20 mouse cellular contexts compared by ENCODE assay signal in genomic region chr2:93991336-93991735, GRCm38 (mm10). TPM values are rescaled to one million over a fixed set of nuclear protein-coding genes. Genes with fewer than 3 reads are reported as not detected.
A peak's percentile ranks its signal among the peaks of the same experiment; 100 is the strongest.
DNase-seq lines count a peak whose midpoint lies in the region; ATAC-seq and TF ChIP-seq lines count a peak whose summit lies in the region.
"Had no signal": no experiment of that assay in that cellular context is flagged by ENCODE, and none has a peak within 500 bp of the region (broad histone marks: within the 10 kb centered on the region; RNA-seq: fewer than 3 reads in every experiment).

No protein-coding gene starts in this region.

- H3K9me3 ChIP-seq in hindbrain, embryonic 14.5 days (ENCODE audit: control insufficient read depth, low read length), result no peaks in the 10 kb centered on the region
- no peaks in the 10 kb centered on the region for H3K9me3 ChIP-seq in hindbrain, embryonic 10.5 days
- no peaks in the 10 kb centered on the region for H3K9me3 ChIP-seq in lung, embryonic 16.5 days (ENCODE audit: control insufficient read depth, low read length)
- no peaks in the 10 kb centered on the region for H3K9me3 ChIP-seq in forebrain, postnatal 0 days (ENCODE audit: low read length)
- H3K9me3 ChIP-seq: embryonic facial prominence, embryonic 15.5 days; heart, embryonic 10.5 days; limb, embryonic 15.5 days had no signal

- no peak overlapping the region for H3K4me2 ChIP-seq in hindbrain, embryonic 14.5 days (replicated peaks)
- H3K4me2 ChIP-seq in lung, embryonic 16.5 days (ENCODE audit: low read depth, low read length), result no peak overlapping the region
- H3K4me2 ChIP-seq in forebrain, postnatal 0 days (ENCODE audit: low read depth), result no peak overlapping the region
- H3K4me2 ChIP-seq: embryonic facial prominence, embryonic 15.5 days; limb, embryonic 15.5 days had no signal

- no peaks in the 10 kb centered on the region for H3K27me3 ChIP-seq in hindbrain, embryonic 14.5 days (ENCODE audit: control insufficient read depth, insufficient read depth, low read length)
- no peaks in the 10 kb centered on the region for H3K27me3 ChIP-seq in hindbrain, embryonic 10.5 days (ENCODE audit: insufficient read depth, poor library complexity, severe bottlenecking)
- H3K27me3 ChIP-seq in lung, embryonic 16.5 days (ENCODE audit: control insufficient read depth, insufficient read depth, low read depth, low read length), result no peaks in the 10 kb centered on the region
- no peaks in the 10 kb centered on the region for H3K27me3 ChIP-seq in forebrain, postnatal 0 days (ENCODE audit: insufficient read depth, low read length)
- H3K27me3 ChIP-seq: CH12.LX; embryonic facial prominence, embryonic 15.5 days; limb, embryonic 15.5 days had no signal

- peak; percentile 88 for DNase-seq in heart, adult 11 months
- no peak for DNase-seq in heart, adult 8-10 months (ENCODE audit: low spot score)
- DNase-seq in hindbrain, embryonic 14.5 days (ENCODE audit: low spot score), result no peak
- DNase-seq in hindbrain, embryonic 10.5 days (ENCODE audit: low spot score), result no peak
- DNase-seq in lung, postnatal 25 days (ENCODE audit: low spot score), result no peak
- DNase-seq in forebrain, postnatal 0 days, result no peak
- no peak for DNase-seq in adrenal gland, adult 18-20 months (ENCODE audit: low spot score in 2 of 2)
- DNase-seq: adrenal gland, adult 2 months; cerebellum, postnatal 10 days; kidney, adult 9 months; kidney, postnatal 36 days; midbrain, embryonic 14.5 days had no signal

- 0 out of 2 replicates have a peak overlapping the region, but pooled peaks have one; percentile 14 for H3K27ac ChIP-seq in hindbrain, embryonic 14.5 days
- no peak overlapping the region for H3K27ac ChIP-seq in hindbrain, embryonic 10.5 days
- H3K27ac ChIP-seq in lung, embryonic 16.5 days (ENCODE audit: low read length), result 0 out of 2 replicates have a peak overlapping the region, but pooled peaks have one; percentile 3
- peak overlapping the region; percentile 50 for H3K27ac ChIP-seq in forebrain, postnatal 0 days (ENCODE audit: low read depth, low read length)
- H3K27ac ChIP-seq: embryonic facial prominence, embryonic 15.5 days; limb, embryonic 15.5 days had no signal

- 93% methylated on average over 3 of the region's 3 CpGs for WGBS in hindbrain, embryonic 14.5 days
- WGBS in hindbrain, embryonic 10.5 days, result 89% methylated on average over 3 of the region's 3 CpGs
- WGBS in lung, embryonic 16.5 days, result 54% methylated on average over 3 of the region's 3 CpGs
- 84% methylated on average over 3 of the region's 3 CpGs for WGBS in forebrain, postnatal 0 days

- ATAC-seq in hindbrain, embryonic 14.5 days (ENCODE audit: low FRiP score), result no peak
- ATAC-seq in lung, embryonic 16.5 days (ENCODE audit: low read depth), result peak; percentile 62
- ATAC-seq in forebrain, postnatal 0 days, result no peak

- H3K36me3 ChIP-seq in hindbrain, embryonic 14.5 days (replicated peaks; ENCODE audit: control insufficient read depth, insufficient read depth), result peaks cover 73% of the 10 kb centered on the region
- peaks cover 97% of the 10 kb centered on the region for H3K36me3 ChIP-seq in hindbrain, embryonic 10.5 days
- H3K36me3 ChIP-seq in lung, embryonic 16.5 days (ENCODE audit: control insufficient read depth, insufficient read depth, low read length), result peaks cover 15% of the 10 kb centered on the region
- H3K36me3 ChIP-seq in forebrain, postnatal 0 days (ENCODE audit: insufficient read depth), result peaks cover 44% of the 10 kb centered on the region

- no peak overlapping the region for H3K4me3 ChIP-seq in hindbrain, embryonic 14.5 days (replicated peaks; ENCODE audit: low read length)
- no peak overlapping the region for H3K4me3 ChIP-seq in hindbrain, embryonic 10.5 days
- no peak overlapping the region for H3K4me3 ChIP-seq in lung, embryonic 16.5 days (ENCODE audit: low read length)
- H3K4me3 ChIP-seq in forebrain, postnatal 0 days (ENCODE audit: low read depth, low read length), result no peak overlapping the region
- H3K4me3 ChIP-seq: embryonic facial prominence, embryonic 15.5 days; heart, embryonic 10.5 days; limb, embryonic 15.5 days had no signal

- H3K9ac ChIP-seq in hindbrain, embryonic 14.5 days, result no peak overlapping the region
- no peak overlapping the region for H3K9ac ChIP-seq in lung, embryonic 16.5 days (ENCODE audit: low read length)
- H3K9ac ChIP-seq in forebrain, postnatal 0 days, result no peak overlapping the region
- H3K9ac ChIP-seq: embryonic facial prominence, embryonic 15.5 days; limb, embryonic 15.5 days had no signal

- no peak for TF ChIP-seq CTCF in forebrain, postnatal 0 days (IDR thresholded peaks at IDR 0.05; ENCODE audit: low read depth)

- peaks cover 13% of the 10 kb centered on the region; the same call in 1 of the 2 replicates for H3K4me1 ChIP-seq in hindbrain, embryonic 14.5 days (replicated peaks; ENCODE audit: control insufficient read depth, insufficient read depth, low read length)
- peaks cover 10% of the 10 kb centered on the region for H3K4me1 ChIP-seq in hindbrain, embryonic 10.5 days (replicated peaks)
- H3K4me1 ChIP-seq in lung, embryonic 16.5 days (replicated peaks; ENCODE audit: control insufficient read depth, insufficient read depth, low read length), result 0 out of 2 replicates have a peak, but pooled peaks cover 3% of the 10 kb centered on the region
- H3K4me1 ChIP-seq in forebrain, postnatal 0 days (ENCODE audit: insufficient read depth), result 0 out of 2 replicates have a peak, but pooled peaks cover 5% of the 10 kb centered on the region
- H3K4me1 ChIP-seq: embryonic facial prominence, embryonic 15.5 days; limb, embryonic 15.5 days had no signal

RNA-seq across cellular contexts. Expression of gene Gm27027, which starts 4.8 kb away (rescaled TPM):
- not detected for total RNA-seq in heart, adult 8-10 months (2022)
- polyA plus RNA-seq in hindbrain, embryonic 14.5 days (2014; fragmentation: Nextera tagmentation; extraction: Ambion mirVana), result not detected in 2 replicates
- not detected in 2 replicates for polyA plus RNA-seq in hindbrain, embryonic 10.5 days (2016; fragmentation: Nextera tagmentation; extraction: Ambion mirVana)
- not detected in 2 replicates for polyA plus RNA-seq in lung, embryonic 16.5 days (2015; fragmentation: Nextera tagmentation; extraction: Ambion mirVana)
- total RNA-seq in forebrain, postnatal 0 days (2014; rRNA removed), result not detected in 2 replicates
- polyA plus RNA-seq in forebrain, postnatal 0 days (2015; fragmentation: Nextera tagmentation; extraction: Ambion mirVana), result not detected in 2 replicates
- total RNA-seq in adrenal gland, adult 18-20 months (2021), result not detected
- total RNA-seq: adrenal gland, adult 2 months; CH12.LX; gastrocnemius, adult 8-10 months; layer of hippocampus, postnatal 14 days; left cerebral cortex, postnatal 14 days had no signal
- polyA plus RNA-seq: adrenal gland, adult 2 months; embryonic facial prominence, embryonic 15.5 days; heart, embryonic 10.5 days; limb, embryonic 15.5 days; midbrain, embryonic 14.5 days had no signal

RNA-seq across cellular contexts. Expression of gene Alkbh3, which starts 19.3 kb away (rescaled TPM):
- total RNA-seq in heart, adult 8-10 months (2022), result 10 to 100 TPM; 50.2 to 61.7 (median 59.9) TPM
- polyA plus RNA-seq in hindbrain, embryonic 14.5 days (2014; fragmentation: Nextera tagmentation; extraction: Ambion mirVana), result 43.2 and 52.6 TPM in 2 replicates
- 57.5 and 58.7 TPM in 2 replicates for polyA plus RNA-seq in hindbrain, embryonic 10.5 days (2016; fragmentation: Nextera tagmentation; extraction: Ambion mirVana)
- polyA plus RNA-seq in lung, embryonic 16.5 days (2015; fragmentation: Nextera tagmentation; extraction: Ambion mirVana), result 63.0 and 70.0 TPM in 2 replicates
- 36.2 and 53.1 TPM in 2 replicates for total RNA-seq in forebrain, postnatal 0 days (2014; rRNA removed)
- polyA plus RNA-seq in forebrain, postnatal 0 days (2015; fragmentation: Nextera tagmentation; extraction: Ambion mirVana), result 46.9 and 47.3 TPM in 2 replicates
- 10 to 100 TPM; 43.4 to 58.2 TPM for total RNA-seq in adrenal gland, adult 18-20 months (2021)

RNA-seq across cellular contexts. Expression of gene Gm13889, which starts 34.3 kb away (rescaled TPM):
- total RNA-seq in heart, adult 8-10 months (2022), result 10 to 100 TPM in 1 of 4 experiments, 1 to 10 TPM in 3; 6.9 to 10.7 (median 8.7) TPM
- 11.5 and 13.4 TPM in 2 replicates for polyA plus RNA-seq in hindbrain, embryonic 14.5 days (2014; fragmentation: Nextera tagmentation; extraction: Ambion mirVana)
- polyA plus RNA-seq in hindbrain, embryonic 10.5 days (2016; fragmentation: Nextera tagmentation; extraction: Ambion mirVana), result 3.0 and 4.0 TPM in 2 replicates
- 23.4 and 26.8 TPM in 2 replicates for polyA plus RNA-seq in lung, embryonic 16.5 days (2015; fragmentation: Nextera tagmentation; extraction: Ambion mirVana)
- 47.5 and 72.6 TPM in 2 replicates for total RNA-seq in forebrain, postnatal 0 days (2014; rRNA removed)
- polyA plus RNA-seq in forebrain, postnatal 0 days (2015; fragmentation: Nextera tagmentation; extraction: Ambion mirVana), result 29.3 and 34.2 TPM in 2 replicates
- 10 to 100 TPM; 68.0 to 79.5 TPM for total RNA-seq in adrenal gland, adult 18-20 months (2021)
- total RNA-seq: CH12.LX had no signal
